Mouse (Mus musculus): ENCODE data around the gene Arrb2.
"Not testable (repeated sequence)": the region's sequence is repeated elsewhere in the genome, so short reads cannot be mapped to it uniquely, and the experiment has no call there.

Gene Arrb2

GRCm38 (mm10) chr11:70444667-70445066 lies 12.2 kb downstream of the Arrb2 start:
- no peak for DNase-seq (ENCODE audit: low spot score)

DNA sequence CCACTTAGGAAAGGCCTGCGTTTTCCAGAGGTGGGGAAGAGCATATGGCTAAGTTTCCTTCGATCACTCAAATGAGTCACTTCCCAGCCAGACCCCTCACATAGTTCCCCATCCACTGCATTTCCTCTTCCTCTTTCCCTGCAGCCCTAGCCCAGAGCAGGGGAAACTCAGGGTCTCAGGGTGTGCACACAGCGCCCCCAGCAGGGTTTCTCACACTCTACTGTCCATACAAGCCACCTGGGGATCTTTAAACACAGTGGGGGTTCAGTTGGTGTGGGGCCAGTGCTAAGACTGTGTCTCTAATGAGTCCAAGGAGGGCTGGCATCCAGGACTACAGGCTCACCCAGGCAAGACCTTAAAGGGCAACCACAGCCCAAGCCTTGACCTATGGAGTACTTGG lies 14.3 kb downstream of the Arrb2 start:
- DNase-seq (ENCODE audit: low spot score): no peak

GRCm38 (mm10) chr11:70447373-70447772 lies 14.9 kb downstream of the Arrb2 start:
- no peak for DNase-seq (ENCODE audit: low spot score)

DNA sequence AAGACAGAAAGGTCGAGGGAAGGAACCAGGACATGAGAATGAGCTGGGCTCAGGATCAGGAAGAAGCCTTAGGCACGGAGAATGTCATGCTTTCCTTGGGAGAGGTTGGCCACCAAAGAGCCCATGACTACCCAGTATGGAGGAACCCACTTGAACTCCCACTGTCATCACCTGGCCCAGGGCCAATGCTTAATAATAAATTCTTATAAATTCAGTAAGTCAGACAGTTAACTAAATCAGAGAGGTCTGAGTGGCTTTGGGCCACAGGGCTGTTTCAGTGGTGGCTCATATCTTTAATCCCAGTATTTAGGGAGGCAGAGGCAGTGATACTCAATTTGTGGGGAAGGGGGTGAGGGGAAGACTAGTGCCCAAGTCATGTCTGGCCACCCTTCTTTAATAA lies 18.5 kb downstream of the Arrb2 start:
- DNase-seq (ENCODE audit: low spot score): no peak

DNA sequence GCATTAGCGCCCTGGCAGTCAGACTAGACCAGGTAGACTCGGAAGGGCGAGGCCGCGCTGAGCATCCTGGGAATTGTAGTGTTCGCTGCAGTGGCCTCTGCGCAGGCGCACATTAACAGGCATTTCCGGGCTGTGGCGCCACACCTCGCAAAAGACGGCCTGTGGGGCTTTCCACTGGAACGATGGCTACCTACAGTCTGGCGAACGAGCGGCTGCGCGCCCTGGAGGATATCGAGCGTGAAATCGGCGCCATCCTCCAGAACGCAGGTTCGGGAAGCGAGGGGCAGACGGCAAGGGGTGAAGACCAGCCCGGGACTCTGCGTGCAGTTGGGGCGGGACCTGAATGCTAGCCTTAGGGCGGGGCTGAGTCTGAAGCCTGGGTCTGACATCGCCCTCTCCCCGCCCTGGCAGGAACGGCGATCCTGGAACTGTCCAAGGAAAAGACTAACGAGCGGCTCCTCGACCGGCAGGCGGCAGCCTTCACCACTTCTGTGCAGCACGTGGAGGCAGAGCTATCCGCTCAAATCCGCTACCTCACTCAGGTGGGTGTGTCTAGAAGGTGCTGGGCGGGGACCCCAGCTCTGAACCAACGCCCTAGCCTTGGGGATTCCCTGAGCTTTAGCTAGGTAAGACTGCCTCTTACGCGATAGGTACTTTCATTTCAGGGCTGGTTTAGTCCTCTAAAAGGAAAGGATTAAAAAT lies 19.5 kb downstream of the Arrb2 start, which contains the start of gene Med11:
Gene Med11, plus strand, starts transcription at position 123 of the 702 bp plus-strand sequence.
- peak; percentile 93 for DNase-seq (ENCODE audit: low spot score)

DNA sequence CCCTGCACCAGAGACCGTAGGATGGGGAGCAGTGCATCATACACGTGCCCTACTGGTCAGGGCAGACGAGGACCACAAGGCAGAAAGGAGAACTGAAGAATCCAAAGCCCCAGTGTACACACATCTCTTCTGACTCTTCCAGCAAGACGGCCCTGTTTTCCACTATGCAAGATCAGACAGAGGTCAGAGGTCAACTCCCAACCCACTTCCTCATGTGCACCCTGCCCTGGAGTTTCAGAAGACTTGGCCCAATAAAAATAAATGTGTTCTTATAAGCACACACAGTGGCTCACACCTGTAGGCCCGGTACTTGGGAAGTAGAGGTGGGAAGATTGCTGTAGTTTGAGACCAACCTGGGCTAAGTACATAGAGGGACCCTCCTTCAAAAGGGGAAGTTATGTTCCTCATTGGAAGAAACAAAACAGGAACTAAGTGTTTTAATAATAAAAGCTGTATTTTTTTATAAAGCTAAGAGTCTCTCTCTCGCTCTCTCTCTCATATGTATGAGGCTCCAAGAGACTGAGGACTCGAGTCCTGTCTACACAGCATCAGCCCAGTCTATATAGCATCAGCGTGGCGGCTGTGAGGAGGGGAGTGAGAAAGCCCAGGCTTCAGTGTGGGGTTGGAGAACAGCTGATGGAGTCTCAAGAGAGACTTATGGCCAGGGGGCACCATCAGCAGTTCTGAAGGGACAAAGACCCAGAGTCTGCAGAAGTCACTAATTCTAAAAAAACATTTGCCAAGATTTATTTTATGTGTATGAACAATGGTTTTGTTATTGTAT lies 21.0 kb downstream of the Arrb2 start:
- no peak for DNase-seq (ENCODE audit: low spot score)

DNA sequence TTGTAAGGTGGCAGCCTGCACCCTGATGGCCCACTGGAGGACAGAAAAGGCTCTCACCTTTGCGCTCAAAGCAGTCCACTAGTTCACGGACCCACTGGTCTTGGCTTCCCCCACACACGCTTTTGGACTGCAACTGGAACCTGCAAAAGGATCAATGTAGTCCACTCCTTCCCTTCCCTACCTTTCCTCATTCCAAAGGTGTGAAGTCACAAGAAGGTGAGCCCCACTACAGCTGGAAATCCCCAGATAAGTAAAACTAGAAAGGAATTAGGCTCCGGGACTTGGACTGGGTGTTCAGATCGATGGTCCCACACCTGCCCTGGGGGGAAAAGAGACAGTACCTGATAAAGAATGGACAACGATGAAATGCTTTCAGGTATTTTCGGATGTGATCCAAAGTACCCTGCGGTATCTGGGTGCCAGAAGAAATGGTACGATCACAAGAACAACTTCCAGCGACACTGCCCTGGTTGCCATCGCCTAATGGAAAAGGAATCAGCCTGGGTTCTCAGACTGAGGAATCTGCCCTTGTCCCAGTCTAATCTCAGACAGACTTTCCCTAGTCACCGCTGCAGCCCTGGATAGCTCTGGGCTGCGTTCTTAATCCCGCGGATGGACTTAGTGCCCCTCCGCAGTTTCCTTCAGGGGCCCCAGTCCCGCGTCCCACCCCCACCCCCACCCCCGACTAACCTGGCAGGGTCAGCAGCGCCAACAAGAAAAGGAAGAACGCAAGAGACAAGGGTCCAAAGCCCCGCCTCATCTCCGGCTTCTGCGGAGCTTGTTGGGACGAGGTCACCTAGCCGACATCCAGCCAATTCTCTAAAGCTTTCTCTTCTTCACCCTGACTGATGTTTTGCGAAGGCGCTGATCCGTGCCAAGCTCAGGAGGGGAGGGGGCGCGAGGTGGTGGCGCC lies 26.5 kb downstream of the Arrb2 start, which contains the start of gene Zmynd15:
Gene Zmynd15, plus strand, starts transcription at position 746 of the 913 bp plus-strand sequence.
- DNase-seq (ENCODE audit: low spot score): no peak

DNA sequence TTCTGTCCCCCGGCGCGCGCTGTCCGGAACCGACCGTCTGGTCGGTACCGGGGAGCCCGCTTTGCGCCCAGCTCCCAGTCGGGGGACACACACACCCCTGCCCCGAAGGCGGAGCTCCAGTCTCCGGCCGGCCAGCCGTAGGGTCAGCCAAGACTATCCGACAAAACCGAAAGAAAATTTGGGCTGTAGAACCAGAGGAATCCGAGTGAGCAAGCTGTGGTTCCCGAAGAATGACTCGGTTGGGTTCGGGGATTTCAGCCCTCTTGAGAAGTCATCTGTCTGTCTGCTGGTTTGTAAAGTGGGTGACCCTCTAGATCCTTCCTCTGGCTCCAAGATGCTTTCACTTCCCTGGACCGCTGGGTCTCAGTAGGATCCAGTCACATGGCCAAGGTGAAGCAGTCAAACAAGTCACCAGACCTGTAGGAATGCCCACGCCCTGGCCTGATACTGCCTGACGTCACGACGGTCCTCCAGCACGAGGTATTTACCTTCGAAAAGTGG lies 27.2 kb downstream of the Arrb2 start, which contains the start of gene Cxcl16:
Gene Cxcl16, minus strand, starts transcription at position 384 of the 501 bp plus-strand sequence.
- DNase-seq (ENCODE audit: low spot score): peak; percentile 31

- DNase-seq (ENCODE audit: low spot score): no peak
These were observed 31.5 kb downstream of the Arrb2 start for GRCm38 (mm10) chr11:70463970-70464369.

- no peak for DNase-seq (ENCODE audit: low spot score)
These were observed 32.8 kb downstream of the Arrb2 start for GRCm38 (mm10) chr11:70465211-70465610.

GRCm38 (mm10) chr11:70465824-70466223 lies 33.4 kb downstream of the Arrb2 start:
- DNase-seq (ENCODE audit: low spot score): no peak

DNA sequence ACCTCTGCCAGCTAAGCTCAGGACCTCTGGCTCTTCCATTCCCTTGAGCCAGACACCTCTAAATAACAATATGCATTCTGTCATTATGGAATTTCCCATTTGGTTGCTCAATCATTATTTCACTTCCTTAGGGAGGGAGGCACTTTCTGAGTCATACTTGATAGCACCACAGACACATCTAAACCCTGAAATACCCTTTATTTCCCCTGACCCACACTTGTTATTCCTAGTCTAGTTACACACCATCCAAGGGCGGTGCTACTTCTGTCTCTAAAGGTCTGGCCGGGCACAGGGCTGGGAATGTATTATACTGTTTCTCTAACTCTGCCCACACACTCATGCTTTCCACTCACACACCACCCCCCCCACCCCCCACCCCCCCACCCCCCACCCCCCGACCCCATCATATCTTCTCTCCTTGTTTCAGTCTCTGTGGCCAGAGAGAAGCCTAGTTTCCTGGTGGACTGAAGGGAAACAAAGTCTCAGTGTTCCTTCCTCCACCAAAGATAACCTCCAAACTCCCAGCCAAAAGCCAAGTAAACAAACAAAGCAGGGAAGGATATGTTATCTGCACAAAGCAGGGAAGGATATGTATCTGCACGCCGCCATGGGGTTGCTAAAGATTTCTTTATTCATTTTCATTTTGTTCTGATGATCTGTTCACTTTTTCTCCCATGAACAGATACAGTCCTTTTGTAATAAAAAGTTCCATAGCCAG lies 35.6 kb downstream of the Arrb2 start:
- no peak for DNase-seq (ENCODE audit: low spot score)

DNA sequence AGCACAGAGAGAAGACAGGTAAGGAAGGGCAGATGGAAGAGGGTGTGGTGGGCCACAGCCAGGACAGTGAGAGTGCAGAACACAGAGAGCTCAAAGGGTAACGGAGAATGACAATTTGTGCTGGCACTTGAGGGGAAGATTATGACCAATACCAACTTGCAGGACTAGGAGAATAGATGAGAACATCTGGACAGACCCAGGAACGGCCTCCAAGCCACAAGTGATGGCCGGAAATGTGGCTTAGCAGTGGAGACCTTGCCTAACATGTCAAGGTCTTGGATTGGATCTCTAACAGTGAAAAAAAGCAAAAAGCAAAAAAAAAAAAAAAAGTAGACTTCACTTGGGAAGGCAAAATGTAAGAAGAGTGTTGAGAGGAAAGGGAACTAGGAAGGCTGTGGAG lies 37.3 kb downstream of the Arrb2 start:
- no peak for DNase-seq (ENCODE audit: low spot score)

DNA sequence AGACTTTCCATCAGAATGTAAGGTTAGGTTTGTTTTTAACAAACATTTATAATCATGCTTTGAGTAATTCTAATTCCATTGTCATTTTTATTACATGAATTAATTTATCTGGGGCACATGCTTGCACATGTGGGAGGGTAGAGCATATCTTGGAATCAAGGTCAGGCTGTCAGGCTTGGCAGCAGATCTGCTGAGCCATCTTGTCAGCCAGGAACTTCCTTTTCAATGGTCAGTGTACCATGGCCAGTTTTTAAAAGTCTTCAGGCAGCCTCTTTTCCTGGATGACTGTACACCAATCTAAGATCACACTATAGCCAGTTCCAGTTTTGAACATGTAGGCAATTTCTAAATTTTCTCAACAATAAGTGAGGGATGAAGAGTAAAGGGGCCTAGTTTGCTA lies 40.3 kb downstream of the Arrb2 start:
- DNase-seq (ENCODE audit: low spot score): no peak

GRCm38 (mm10) chr11:70473291-70473690 lies 40.9 kb downstream of the Arrb2 start:
- DNase-seq (ENCODE audit: low spot score): not testable (repeated sequence)

- DNase-seq (ENCODE audit: low spot score): no peak
These were observed 42.6 kb downstream of the Arrb2 start for GRCm38 (mm10) chr11:70474872-70475534.

DNA sequence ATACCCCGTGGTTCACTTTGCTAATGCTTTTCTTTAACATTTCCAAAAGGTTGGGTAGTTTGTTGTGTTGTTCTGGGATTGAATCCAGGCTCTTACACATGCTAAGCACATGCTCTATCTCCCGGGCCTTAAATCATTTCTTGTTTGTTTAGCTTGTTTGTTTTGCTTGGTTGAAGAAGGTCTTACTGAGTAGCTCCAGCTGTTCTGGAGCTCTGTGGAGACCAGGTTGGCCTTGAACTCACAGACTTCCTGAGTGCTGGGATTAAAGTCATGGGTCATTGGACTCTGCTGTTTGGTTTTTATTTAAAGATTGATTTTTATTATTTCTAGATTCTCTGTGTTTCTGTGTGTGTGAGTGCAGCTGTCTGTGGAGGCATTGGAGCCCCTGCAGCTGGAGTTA lies 53.1 kb downstream of the Arrb2 start:
- DNase-seq (ENCODE audit: low spot score): no peak

- no peak for DNase-seq (ENCODE audit: low spot score)
These were observed 55.4 kb downstream of the Arrb2 start for GRCm38 (mm10) chr11:70487816-70488215.

DNA sequence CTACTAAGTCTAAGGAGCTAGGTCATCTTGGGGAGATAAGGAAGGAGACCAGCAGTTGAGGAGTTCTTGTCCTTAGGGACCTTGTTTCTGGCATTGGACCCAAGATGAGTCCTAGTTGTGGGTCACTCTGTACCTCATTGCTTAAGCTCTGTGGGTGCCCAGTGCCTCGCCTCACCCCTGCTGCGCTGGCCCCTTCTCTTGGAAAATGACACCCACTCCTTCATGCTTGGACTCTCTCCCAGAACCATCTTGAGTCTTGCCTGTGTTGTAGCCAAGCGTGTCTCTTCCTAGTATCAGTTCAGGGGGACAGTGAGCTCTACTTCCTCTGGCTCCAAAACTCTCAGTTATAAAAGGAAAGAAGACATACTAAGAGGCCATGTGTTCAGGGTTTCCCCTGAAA lies 56.7 kb downstream of the Arrb2 start:
- no peak for DNase-seq (ENCODE audit: low spot score)

DNA sequence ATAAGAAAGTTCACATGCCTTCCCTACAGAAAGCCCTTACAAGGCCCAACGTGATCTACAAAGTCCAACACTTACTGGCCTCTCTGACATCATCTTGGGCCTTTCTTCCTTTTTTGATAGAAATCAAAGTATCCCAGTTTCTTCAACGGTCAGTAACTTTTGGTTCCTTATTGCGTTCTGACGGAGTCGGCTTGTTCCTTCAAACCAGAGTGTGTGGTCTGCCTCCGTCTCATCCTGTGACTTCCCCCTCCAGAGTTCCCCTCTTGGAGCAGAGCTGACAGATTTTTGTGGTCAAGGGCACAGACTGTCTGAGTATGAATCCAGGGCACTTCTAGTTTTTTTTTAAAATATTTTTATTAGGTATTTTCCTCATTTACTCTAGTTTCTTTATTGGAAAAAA lies 57.2 kb downstream of the Arrb2 start:
- DNase-seq (ENCODE audit: low spot score): no peak
